Mouse (Mus musculus) induced T-regulatory cell, adult 2 months (primary cell): ENCODE results near the gene Ipmk.

Experiments used
- DNase-seq: peaks from one replicate; pipeline ENCODE4 v3.0.0-alpha.2; 2012; ENCODE audit warnings: low read depth

The Ipmk gene

DNA sequence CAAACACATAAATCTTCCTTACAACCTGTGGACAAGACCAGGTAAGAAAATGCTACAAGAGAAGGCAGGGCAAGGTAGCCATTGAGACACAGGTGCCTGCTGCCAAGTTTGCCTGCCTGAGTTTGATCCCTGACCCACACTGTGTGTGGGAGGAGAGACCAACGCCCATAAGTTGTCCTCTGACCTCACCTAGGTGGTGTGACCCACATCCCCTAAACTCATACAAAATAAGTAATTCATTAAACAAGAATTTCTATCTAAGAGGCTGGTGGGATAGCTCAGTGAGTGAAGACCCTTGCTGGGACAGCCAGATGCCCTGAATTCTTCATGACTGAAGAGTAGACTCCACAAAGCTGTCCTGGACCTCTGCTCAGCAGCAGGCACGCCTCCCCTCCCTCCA is 7.4 kb upstream of the Ipmk start:
- DNase-seq: no peak

DNA sequence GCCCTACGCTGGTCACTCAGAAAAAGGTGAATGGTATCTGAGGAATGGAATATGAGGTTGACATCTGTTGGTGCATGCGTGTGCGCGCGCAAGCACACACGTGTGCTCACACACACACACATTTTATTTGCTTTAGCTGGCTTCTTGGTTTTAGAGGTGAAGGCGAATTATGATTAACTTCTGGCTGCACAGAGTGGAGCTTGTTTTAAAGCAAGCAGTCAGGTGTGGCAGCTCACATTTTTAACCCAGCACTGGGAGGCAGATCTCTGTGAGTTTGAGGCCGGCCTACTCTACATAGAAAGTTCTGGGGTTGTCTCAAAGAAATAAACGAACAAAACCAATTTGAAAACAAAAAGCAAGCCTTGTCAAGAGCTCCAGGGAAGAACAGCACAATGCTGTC is 6.3 kb upstream of the Ipmk start:
- DNase-seq: no peak

DNA sequence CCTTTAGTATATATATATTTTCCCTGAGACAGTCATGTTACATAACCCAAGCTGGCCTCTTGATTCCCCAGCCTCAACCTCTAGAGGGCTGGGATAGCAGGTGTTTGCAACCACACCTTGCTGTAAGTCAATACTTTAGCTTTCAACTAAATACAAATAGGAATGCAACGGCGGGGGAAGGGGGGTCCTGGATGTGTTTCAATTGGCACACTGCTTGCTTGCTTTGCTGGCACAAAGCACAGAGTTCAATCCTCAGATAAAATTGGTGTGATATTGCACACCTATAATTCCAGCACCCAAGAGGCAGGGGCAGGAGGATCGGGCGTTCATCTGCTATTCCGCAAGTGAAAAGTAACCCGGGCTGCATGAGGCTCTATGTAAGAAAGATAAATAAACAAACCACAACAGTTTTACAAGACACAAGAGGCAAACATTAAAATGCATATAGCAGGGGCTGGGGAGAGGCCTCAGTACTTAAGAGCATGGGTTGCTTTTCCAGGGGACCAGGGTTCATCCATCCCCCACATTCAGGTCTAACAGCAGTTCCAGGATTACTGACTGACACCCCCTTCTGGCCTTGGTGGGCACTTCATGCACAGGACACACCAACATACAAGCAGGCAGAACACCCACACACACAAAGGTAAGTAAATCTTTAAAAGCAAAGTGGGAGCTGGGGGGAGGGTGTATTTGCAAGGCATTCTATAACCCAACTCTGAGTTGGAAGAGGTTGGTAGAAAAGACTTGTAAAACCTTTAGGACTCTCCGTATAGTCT is 5.3 kb upstream of the Ipmk start:
- DNase-seq: peak; percentile 48

DNA sequence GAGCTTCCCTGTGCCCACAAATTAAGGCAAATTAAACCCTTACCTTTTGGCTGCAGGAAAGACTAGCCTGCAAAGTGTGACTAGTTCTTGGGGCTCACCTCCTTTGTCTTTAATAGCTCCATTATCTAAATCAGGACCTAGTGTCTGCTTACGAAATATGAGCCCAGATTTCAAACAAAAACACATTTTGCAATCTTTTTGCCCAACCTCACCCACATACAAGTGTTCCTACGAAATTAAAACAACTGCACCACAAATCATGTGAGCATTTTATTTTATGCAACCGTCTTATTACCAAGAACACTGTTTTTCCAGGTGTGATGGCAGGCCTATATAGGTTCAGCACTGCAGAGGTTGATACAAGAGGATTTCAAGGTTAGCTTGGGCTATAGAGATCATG is 4.4 kb upstream of the Ipmk start:
- DNase-seq: no peak

DNA sequence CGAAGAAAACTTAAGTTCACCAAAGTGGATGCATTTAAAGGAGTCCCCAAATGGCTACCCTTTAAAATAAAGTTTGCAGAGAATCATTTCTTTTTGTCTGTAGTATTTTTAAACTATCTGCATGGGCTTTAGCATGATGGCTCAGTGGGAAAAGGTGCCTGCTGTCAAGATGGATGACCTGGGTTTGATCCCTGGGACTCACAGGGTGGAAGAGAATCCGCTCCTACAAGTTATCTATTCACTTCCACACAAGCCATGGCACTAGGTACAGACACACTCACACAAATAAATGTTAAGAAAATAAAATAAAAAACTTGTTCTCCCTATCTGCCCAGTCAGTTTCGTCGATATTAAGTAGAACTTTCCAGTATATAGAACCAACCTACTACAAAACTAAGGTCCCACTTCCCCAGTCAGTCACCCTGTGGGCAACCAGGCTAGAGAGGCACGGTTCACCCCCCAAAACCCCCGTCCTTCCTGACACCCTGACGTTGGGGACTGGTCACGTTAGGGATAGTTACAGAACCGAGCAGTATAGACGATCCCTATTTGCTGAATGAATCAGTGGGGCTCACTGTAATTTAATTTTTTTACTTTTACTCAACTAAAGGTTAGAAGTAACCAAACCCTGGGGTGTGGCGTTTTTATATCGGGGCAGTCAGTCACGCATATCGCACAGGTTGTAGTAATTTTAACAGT is 3.8 kb upstream of the Ipmk start:
- DNase-seq: peak; percentile 35

DNA sequence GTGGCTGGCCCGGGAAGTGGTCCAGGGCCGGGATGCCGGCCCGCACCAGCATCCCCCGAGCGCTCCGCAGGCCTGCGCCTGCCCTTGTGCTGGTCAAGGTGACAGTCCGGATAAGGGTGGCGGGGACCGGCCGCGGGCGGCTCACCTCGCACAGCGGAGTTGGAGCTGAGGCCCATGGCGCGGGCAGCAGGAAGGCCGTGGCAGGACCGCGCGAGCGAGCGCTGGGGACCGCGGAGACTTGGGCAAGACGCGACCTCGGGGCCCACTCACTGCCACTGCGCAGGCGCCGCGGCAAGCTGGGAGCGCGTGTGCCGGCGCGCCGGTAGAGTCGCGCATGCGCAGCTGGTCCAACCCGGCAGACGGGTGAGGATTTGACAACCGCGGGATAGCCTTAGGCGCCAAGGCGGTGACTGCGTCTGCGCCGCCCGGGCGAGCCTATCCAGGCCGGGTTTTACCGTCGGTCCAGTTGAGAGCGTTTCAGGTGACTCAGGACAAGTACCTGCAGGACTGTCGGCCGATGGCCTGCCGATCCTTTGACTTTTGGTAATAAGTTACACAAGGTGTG is 2.9 kb upstream of the Ipmk start, which contains the start of gene Cisd1:
Gene Cisd1, minus strand, starts transcription at position 376 of the 565 bp plus-strand sequence.
- DNase-seq: peak; percentile 96

DNA sequence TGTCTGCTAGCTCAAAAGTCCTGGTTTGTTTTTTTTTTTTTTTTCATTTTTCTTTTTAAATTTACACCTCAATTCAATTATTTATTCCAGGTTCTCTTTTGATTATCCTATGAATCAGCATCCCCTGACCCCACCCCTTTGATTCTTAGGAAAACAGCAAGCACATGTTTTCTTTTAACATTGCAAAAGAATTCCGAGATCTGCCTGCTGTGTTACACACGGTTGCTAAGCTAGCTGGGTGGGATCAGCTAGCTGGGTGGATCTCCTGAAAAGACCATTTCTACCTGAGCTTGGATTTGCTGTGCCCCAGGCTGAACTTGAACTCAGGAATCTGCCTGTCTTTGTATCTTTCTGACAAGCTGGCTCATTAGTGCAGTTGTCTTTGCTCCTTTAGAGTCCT is 1.5 kb upstream of the Ipmk start:
- DNase-seq: no peak

DNA sequence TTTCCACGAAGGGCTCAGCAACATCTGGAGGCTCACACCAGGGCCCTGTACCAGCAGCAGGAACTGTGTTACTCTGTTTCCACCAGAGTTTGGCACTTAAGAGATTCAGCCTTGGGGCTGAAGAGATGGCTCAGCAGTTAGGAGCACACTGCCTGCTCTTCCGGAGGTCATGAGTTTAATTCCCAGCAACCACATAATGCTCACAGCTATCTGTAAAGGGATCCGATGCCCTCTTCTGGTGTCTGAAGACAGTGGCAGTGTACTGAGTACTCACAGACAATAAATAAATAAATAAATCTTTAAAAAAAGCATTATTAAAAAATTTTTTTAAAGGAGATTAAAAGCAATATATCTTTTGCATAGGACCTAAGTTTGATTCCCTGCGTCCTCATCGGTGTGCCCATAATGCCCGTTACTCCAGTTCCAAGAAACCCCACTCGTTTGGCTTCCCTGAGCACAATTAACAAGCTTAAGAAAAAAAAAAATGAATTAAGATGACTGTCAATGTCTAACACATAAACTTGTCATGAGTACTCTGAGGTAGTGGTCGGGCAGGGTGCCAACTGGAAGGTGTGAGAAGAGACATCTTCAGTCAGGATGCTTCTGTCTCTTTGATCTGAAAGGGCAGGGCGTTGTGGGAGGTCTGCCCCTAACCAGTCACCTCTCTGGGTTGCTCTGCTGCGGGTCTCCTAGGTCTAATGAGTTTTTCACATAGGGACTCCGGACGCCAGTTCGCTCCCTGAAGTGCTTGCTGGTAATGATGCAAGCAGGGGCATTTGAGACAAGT is 648 bp upstream of the Ipmk start:
- DNase-seq: peak; percentile 91

DNA sequence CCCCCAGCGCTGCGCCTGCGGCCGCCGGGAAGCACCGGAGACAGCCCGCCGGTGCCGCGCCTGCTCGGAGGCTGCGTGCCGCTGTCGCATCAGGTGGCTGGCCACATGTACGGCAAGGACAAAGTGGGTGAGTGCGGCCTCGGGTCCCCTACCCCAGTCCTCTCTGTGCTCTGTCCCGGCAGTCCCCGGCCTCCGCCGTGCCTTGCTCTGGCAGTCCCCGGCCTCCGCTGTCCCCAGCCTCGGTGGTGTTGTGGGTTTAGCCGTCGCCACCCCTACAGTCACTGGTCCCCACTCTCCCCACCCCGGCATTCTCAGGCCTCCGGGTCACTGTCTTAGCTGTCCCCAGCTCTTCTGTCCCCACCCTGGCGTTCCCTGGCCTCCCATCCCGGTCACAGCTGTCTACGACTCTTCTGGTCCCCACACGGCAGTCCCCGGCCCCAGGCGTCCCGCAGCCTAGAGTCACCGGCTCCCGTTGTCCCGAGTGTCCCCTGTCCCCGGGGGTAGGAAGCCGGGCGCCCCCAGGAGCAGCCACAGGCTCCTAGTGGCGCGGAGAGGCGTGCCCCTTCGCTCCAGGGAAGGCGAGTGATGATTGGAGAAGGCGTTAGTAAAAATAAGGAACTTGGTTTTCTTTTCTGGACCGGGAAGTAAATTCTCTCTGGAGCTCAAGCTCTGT is 537 bp downstream of the Ipmk start:
- DNase-seq: peak; percentile 50

DNA sequence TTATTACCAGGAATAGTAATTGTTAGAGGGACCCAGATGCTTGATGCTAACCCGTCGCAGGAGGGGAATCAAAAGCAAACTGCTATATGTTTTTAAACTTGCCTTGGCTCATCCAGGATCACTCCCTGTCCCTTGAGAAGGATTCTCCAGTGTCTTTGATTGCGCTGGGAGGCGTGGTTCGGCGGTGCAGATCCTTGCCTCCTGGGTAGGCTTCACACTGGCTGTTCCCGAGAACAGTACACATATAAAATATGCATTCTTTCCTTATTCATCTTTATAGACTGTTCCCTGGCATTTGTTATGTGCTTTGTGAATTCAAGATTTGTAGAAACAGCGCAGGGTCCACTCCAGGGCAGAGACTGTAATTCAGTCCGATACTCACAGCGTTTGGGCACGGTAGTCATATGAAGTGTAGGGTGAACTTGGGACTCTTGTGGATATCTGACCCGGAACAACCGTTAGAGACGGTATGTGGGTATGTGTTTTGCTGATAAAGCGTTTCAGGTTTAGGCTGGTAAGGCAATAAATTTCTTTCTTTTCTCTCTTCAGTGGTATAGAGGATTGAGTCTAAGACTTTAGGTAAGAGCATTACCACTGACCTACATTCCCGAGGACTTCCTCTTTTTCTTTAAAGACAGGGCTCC is 1.2 kb downstream of the Ipmk start:
- DNase-seq: no peak

DNA sequence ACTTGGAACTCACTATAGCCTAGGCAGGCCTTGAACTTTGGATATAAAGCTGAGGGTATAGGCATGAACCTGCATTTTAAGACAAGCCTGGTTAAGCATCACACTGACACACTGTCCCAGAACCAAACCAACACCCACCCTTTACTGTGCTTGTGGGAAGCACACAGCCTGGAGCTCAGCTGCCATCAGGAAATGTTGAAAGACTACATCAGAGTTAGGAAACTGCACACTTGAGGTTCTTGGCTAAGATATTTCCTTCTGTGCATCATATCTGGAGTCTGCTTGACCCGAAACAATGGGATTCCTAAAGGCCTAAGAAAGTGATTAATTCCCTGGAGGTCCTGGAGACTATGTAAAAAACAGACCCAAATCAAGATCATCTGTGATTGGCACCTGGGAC is 1.7 kb downstream of the Ipmk start:
- DNase-seq: no peak

DNA sequence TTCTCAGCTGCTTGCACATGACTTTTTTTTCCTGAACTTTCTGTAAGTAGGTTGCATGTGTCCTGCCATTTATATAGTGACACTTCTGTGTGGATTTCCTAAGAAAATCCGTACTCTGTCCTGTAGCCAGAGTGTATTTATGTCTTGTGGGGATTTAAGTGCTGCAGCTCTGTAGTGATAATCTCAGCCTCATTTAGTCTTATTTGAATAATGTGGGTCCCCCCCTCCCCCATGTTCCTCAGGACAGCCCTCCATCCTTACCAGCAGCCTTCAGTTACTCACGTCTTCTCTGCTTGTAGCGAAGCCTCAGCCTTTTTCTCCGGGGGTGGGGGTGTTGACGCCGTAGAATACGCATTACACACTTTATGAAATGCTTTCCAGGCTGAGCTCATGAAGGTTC is 3.7 kb downstream of the Ipmk start:
- DNase-seq: no peak

DNA sequence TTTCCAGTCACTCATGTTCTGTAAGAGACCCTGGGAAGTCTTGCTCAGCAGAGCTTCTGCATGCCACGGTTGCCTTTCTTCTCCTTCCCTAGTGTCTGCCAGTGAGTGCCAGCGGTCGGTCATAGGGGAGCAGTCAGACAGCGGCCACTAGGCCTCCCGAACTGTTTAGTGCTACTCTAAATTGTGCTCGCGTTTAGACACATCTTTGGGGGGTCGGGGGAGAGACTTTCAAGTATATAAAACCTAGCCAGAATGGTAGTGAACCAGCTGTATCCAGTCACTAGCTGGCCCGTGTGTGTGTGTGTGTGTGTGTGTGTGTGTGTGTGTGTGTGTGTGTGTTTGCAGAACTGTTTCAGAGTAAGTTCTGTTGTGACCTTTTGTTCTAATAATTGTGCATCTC is 6.3 kb downstream of the Ipmk start:
- DNase-seq: no peak

DNA sequence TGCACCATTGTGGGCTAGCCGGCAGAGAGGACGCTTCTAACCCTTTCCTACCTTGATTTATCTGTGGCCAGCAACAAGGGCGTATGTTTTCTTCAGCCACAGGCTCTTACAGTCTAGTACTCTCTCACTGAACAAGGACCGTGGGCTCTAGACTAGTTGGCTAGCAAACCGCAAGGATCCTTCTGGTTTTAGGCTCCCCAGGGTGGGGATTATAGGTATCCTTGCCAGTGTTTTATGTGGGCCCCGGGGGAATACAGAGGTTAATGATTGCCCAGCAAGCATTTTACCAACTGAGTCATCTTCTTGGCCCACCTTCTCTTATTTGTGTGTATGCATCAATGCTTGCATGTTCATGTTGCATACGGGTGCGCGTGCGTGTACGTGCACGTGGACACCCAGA is 7.4 kb downstream of the Ipmk start:
- DNase-seq: no peak

DNA sequence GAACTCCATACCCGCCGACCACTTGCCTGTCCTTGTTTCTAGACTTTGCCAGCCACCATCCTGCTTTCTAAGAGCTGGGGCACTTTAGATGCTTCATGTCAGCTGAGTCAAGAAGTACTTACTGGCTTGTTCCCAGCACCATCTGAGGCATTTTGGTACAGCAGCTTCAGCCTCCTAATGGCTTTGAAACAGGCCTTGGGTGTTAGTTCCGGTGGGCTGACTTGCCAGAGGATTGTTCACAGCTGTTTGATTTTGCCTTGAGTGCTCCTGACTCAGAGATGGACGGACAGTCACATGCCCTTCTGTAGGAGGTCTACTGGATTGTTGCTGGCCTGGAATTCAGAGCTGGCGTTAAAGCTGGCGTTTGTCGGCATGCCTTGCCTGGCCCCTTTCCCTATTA is 13.5 kb downstream of the Ipmk start:
- DNase-seq: no peak

DNA sequence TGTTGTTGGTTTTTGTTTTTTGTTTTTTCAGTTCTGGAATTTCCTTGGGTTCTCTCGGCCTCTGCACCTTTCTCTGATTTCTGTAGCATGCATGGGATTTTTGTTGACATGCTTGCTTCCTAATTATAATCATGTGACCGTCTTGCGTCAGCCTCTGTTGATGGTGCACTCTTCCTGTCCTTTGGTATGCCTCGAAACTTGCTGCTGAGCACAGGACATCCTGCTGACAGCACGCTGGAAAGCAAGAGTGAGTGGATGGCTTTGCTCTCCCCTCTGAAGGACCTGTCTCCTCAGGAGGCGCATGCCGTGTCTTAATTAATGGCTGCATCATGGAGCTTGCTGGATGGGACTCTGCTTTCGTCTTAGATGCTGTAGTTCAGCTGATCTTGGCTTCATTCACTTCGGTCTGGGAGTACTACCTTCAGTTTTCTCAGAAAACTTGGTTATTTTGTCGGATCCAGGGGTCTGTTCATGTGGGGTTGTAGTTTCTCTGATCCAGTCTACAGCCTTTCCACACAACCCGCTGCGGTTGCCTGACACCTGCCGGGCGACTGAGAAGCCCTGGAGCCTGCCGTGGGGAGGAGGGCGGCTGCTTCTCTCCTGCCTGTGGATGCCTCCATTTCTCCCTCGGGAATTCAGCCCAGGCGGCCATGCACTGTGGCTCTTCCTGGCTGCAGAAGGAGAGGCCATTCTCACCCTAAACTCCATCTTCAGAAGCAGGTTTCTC is 14.4 kb downstream of the Ipmk start:
- DNase-seq: peak; percentile 74

DNA sequence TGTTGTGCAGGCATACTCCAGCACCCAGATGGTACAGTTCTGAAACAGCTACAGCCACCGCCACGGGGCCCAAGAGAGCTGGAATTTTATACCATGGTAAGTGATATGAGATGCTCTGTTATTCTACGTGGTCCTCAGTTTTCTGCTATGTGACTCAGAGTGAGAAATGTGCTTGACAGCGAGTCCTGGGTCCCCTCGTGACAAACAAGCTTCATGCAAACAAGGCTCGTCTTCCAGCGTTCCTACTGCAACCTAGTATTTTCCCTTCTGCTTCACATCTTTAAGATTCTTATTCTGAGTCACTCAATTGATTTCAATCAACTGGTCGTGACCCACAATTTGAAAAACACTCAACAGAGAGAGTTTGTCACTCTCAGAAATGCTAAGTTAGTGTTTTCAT is 15.9 kb downstream of the Ipmk start:
- DNase-seq: peak; percentile 69

DNA sequence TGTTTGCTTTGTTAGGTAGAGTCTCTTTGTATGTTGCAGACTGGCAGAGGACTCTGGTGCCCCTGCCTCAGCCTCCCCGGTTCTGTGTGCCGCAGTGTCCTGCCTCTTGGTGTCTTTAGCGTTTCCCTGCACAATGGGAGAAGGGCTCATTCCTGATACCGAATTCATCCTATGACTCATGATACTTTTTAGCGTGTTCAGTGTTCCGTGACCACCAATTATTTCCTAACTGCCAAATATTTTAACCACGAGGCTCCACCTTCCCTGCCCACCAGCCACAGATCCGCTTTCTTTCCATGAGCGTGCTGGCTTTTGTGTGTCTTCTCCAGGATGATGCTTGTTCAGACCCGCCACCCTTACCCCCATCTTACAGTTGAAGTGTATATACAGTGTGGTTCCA is 16.3 kb downstream of the Ipmk start:
- DNase-seq: no peak

DNA sequence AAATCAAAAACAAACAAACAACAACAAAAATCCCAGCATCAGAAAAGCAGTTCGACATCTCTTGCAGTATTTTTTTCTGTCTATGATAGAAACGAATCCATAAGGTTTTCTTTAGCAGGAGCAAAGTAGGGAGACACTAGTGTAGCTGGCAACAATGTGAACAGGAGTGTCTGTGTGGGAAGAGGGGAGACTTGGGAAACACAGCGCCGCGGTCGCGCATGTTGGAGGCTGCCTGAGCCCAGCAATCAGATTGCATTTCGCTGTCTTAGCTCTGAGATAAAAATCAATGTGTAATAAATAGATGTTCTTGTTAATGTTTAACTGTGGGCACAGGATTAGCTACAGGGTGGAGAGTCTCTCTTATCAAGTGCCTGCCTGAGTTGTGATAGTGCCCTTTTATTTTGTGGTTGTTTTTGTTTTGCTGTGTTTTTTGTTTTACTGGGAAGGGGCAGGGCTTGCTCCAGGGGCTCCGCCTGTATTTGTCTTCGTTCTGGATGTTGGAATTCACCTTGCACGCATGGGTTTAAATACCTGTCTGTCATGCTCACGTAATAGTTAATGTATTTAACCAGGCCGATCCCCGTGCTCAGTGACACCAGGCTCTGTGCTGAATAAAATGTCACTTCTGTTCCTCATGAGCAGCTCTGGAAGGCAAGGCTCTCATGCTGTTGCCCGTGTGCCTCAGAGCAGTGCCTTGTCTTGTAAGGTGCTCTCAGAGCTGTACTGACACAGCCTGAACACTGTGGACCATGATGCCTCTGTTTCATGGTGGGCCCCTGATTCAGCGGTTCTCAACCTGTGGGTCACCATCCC is 20.8 kb downstream of the Ipmk start:
- no peak for DNase-seq

DNA sequence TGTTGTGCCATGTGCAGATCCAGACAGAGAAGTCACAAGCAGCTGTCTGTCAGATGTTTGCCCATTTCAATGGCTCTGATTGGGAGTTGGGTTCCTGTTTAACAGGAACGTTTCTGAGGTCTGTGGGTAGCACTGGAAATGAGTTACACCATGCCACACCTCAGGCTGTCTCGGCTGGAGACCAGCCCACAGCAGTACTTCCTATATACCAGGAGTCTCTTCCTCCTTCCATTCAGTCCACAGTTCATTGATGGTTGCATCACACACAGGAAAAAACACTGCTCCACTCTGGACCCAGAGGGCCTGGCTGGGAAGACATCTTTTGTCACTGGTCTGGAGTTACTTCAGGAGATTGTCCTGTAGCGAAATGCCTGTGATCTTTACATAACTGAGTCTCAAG is 21.9 kb downstream of the Ipmk start:
- DNase-seq: no peak
